8 mouse cellular contexts compared by ENCODE assay signal in the genomic region with DNA sequence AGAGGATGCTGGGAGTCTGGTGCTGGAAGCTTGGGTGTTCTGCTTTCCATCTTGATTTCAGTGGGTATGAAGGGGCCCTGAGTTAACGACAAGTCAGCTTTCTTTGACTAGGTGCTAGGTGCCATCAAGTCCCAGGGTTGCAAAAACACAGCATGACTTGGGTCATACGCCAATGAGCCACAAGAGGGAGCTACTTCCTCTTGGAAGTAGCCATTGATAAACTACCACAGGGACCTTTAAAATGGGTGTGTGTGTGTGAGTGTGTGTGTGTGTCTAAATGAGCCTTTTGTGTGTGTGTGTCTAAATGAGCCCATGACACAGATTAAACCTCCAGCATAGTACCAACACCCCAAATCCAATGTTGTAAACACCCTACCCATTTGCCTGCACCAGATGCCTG.
DNase-seq lines count a peak whose midpoint lies in the region; ATAC-seq and TF ChIP-seq lines count a peak whose summit lies in the region.

No protein-coding gene starts in this region.

- WGBS in limb, embryonic 14.5 days, result 3% methylated on average over 2 of the region's 2 CpGs

- H3K9me3 ChIP-seq in limb, embryonic 14.5 days (ENCODE audit: control insufficient read depth, low read length), result no peaks in the 10 kb centered on the region

- no peak overlapping the region for H3K27ac ChIP-seq in cortical plate, adult 2 months (ENCODE audit: insufficient read depth, low read length)
- H3K27ac ChIP-seq in limb, embryonic 14.5 days (replicated peaks; ENCODE audit: low read depth, low read length), result no peak overlapping the region

- H3K27me3 ChIP-seq in limb, embryonic 14.5 days (ENCODE audit: control insufficient read depth, insufficient read depth, low read length), result no peaks in the 10 kb centered on the region

- peak; percentile 75 for TF ChIP-seq CTCF in cortical plate, adult 2 months (IDR thresholded peaks at IDR 0.05; ENCODE audit: extremely low read depth, insufficient read depth, low read length)

- no peak overlapping the region for H3K4me3 ChIP-seq in cortical plate, adult 2 months (ENCODE audit: insufficient read depth, low read length)
- H3K4me3 ChIP-seq in limb, embryonic 14.5 days (replicated peaks; ENCODE audit: low read length), result no peak overlapping the region

- no peak overlapping the region for H3K9ac ChIP-seq in limb, embryonic 14.5 days (ENCODE audit: low read depth, low read length, severe bottlenecking)

- H3K36me3 ChIP-seq in limb, embryonic 14.5 days (ENCODE audit: control insufficient read depth, insufficient read depth, low read length), result no peaks in the 10 kb centered on the region

- peak; percentile 83 for DNase-seq in CD4-positive helper T cell, adult 2 months (ENCODE audit: low read depth, low spot score)
- peak; percentile 77 for DNase-seq in adipocyte (ENCODE audit: low spot score)
- DNase-seq in gastrocnemius, postnatal 10 days, result peak; percentile 80
- peak; percentile 80 for DNase-seq in kidney, adult 9 months
- DNase-seq in limb, embryonic 14.5 days (ENCODE audit: low spot score), result peak; percentile 67
- DNase-seq in retina, adult 2 months (ENCODE audit: low read depth, low spot score), result peak; percentile 28
- DNase-seq in urinary bladder, adult 18-20 months (ENCODE audit: low spot score in 2 of 2), result peak; percentile 17 to 42

- peaks cover 3% of the 10 kb centered on the region; the same call in 1 of the 2 replicates for H3K4me1 ChIP-seq in cortical plate, adult 2 months (ENCODE audit: control insufficient read depth, insufficient read depth, low read length)
- H3K4me1 ChIP-seq in limb, embryonic 14.5 days (ENCODE audit: control insufficient read depth, insufficient read depth, low read length), result no peaks in the 10 kb centered on the region

- TF ChIP-seq POLR2A in cortical plate, adult 2 months (IDR thresholded peaks at IDR 0.05; ENCODE audit: extremely low read depth, insufficient read depth, low read length), result no peak
- TF ChIP-seq POLR2A in limb, embryonic 14.5 days (IDR thresholded peaks at IDR 0.05; ENCODE audit: borderline replicate concordance, extremely low read depth, insufficient read depth, insufficient read length), result no peak

- peak; percentile 31 for ATAC-seq in limb, embryonic 14.5 days (ENCODE audit: low FRiP score, low read depth)

- H3K4me2 ChIP-seq in limb, embryonic 14.5 days (replicated peaks; ENCODE audit: low read depth, low read length, severe bottlenecking), result no peak overlapping the region

Comparison
In these comparisons a context has a peak if more than half of its experiments do, and no peak if none do; other contexts are left out.
1. DNase-seq: peak in every context shown above with its lines; median percentile 83 in CD4-positive helper T cell, adult 2 months; 80 in gastrocnemius, postnatal 10 days; 80 in kidney, adult 9 months; 77 in adipocyte; 67 in limb, embryonic 14.5 days; 30 in urinary bladder, adult 18-20 months; 28 in retina, adult 2 months.